Mouse (Mus musculus) hindbrain, embryonic 16.5 days (tissue): ENCODE data around the gene Itpr1. TPM values are rescaled to one million over a fixed set of nuclear protein-coding genes. Genes with fewer than 3 reads are reported as not detected.
A peak's percentile ranks its signal among the peaks of the same experiment; 100 is the strongest.

Experiments
- ATAC-seq: fragments of 200-750 bp; cut with Nextera tagmentation; 2 replicates; pipeline ENCODE4 v1.8.0; 2017; ENCODE audit warnings: moderate TSS enrichment, moderate library complexity
- H3K27ac ChIP-seq: fragments of 300-500 bp; sonication (generic); 2 replicates; pipeline ENCODE4 v1.5.1; 2014; ENCODE audit warnings: low read depth, mild to moderate bottlenecking, control low read depth, low read length, moderate library complexity
- H3K27me3 ChIP-seq: fragments of 300-500 bp; sonication (generic); replicated peaks from 2 replicates; pipeline ENCODE4 v1.6.1; 2014; ENCODE audit warnings: low read length; ENCODE audit not compliant: control insufficient read depth, insufficient read depth
- H3K36me3 ChIP-seq: fragments of 300-500 bp; sonication (generic); 2 replicates; pipeline ENCODE4 v1.6.1; 2014; ENCODE audit warnings: mild to moderate bottlenecking, low read length, moderate library complexity, mixed read lengths; ENCODE audit not compliant: control insufficient read depth, insufficient read depth
- H3K4me1 ChIP-seq: fragments of 300-500 bp; sonication (generic); 2 replicates; pipeline ENCODE4 v1.6.1; 2014; ENCODE audit warnings: low read depth, low read length; ENCODE audit not compliant: control insufficient read depth, insufficient read depth
- H3K4me2 ChIP-seq: fragments of 300-500 bp; sonication (generic); 2 replicates; pipeline ENCODE4 v1.6.1; 2014; ENCODE audit warnings: mild to moderate bottlenecking, low read length, control low read depth, moderate library complexity
- H3K4me3 ChIP-seq: fragments of 300-500 bp; sonication (generic); 2 replicates; pipeline ENCODE4 v1.5.1; 2014; ENCODE audit warnings: mild to moderate bottlenecking, low read length, control low read depth, moderate library complexity
- H3K9ac ChIP-seq: fragments of 300-500 bp; sonication (generic); 2 replicates; pipeline ENCODE4 v1.6.1; 2014; ENCODE audit warnings: low read depth, mild to moderate bottlenecking, control low read depth, low read length, moderate library complexity
- H3K9me3 ChIP-seq: fragments of 300-500 bp; sonication (generic); 2 replicates; pipeline ENCODE4 v1.6.1; 2014; ENCODE audit warnings: mild to moderate bottlenecking, low read length, moderate library complexity; ENCODE audit not compliant: control insufficient read depth
- WGBS: fragments of 180-500 bp; shearing (Covaris S2); extraction: QIAGEN DNeasy Blood & Tissue Kit; methylation state at CpG from one replicate; pipeline ENCODE4 v1.1.7; 2014; 5-methylcytosine and 5-hydroxymethylcytosine counted together
- polyA plus RNA-seq: library from polyadenylated mRNA; unstranded; fragments of >200 nt; fragmentation: Nextera tagmentation; extraction: Ambion mirVana; gene quantifications from 2 replicates; pipeline ENCODE4 v1.2.1, GENCODE M21; 2015

The Itpr1 gene
- polyA plus RNA-seq, 1 experiment from 2014 or later: 5.6 TPM

DNA sequence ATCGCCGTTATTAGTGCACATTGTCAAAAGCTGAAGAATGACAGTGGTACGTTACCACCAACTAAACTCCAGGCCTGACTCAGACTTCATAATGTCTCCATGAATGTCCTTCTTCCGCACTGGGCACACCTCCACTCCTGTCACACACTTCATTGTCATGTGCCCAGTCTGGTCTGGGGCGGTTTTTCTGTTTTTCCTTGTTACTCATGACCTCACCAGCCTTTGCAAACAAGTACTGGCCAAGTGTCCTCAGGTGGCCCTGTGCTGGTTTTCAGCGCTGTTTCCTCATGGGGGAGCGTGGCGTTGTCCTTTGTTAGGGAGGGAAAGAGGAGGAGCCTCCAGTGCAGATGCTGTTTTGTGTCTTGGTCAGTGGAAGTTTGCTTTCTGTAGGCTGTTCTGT lies 200.1 kb downstream of the Itpr1 start:
- H3K9me3 ChIP-seq: no peaks in the 10 kb centered on the region
- H3K4me3 ChIP-seq: no peak overlapping the region
- H3K27me3 ChIP-seq: no peaks in the 10 kb centered on the region
- WGBS: 93% methylated on average over 8 of the region's 8 CpGs
- no peak for ATAC-seq
- no peaks in the 10 kb centered on the region for H3K4me1 ChIP-seq
- no peaks in the 10 kb centered on the region for H3K36me3 ChIP-seq
- H3K27ac ChIP-seq: no peak overlapping the region
- H3K9ac ChIP-seq: no peak overlapping the region
- H3K4me2 ChIP-seq: no peak overlapping the region

GRCm38 (mm10) chr6:108413593-108413992 lies 200.7 kb downstream of the Itpr1 start:
- H3K36me3 ChIP-seq: no peaks in the 10 kb centered on the region
- H3K4me3 ChIP-seq: no peak overlapping the region
- no peaks in the 10 kb centered on the region for H3K9me3 ChIP-seq
- no peak for ATAC-seq
- WGBS: 96% methylated on average over 9 of the region's 9 CpGs
- no peaks in the 10 kb centered on the region for H3K4me1 ChIP-seq
- H3K27ac ChIP-seq: no peak overlapping the region
- no peak overlapping the region for H3K4me2 ChIP-seq
- no peaks in the 10 kb centered on the region for H3K27me3 ChIP-seq
- H3K9ac ChIP-seq: no peak overlapping the region

DNA sequence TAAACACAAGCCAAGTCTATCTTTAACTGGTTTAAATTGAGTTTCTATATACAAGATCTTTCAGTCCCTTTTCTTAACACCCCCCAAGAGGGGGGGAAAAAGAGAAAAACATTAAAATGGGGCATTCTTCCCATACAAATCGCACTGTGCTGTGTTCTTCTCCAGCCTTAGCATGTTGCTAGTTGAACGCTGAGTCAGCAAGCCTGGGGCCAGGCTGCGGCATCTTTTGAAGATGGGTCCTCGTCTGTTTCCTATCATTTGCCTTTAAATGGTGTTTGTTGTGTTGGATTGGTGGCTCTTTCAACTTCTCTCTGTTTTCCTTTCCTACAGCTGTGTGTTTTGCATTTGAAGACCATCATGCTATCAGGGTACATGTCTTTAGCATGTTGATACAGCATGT lies 203.0 kb downstream of the Itpr1 start:
- 86% methylated on average over 4 of the region's 4 CpGs for WGBS
- Histone ChIP-seq H3K4me1 (no peaks in the 10 kb centered on the region), H3K9ac (no peak overlapping the region), H3K27me3 (no peaks in the 10 kb centered on the region), H3K36me3 (no peaks in the 10 kb centered on the region), H3K27ac (no peak overlapping the region), H3K4me2 (no peak overlapping the region), H3K9me3 (no peaks in the 10 kb centered on the region), H3K4me3 (no peak overlapping the region)
- ATAC-seq: no peak

DNA sequence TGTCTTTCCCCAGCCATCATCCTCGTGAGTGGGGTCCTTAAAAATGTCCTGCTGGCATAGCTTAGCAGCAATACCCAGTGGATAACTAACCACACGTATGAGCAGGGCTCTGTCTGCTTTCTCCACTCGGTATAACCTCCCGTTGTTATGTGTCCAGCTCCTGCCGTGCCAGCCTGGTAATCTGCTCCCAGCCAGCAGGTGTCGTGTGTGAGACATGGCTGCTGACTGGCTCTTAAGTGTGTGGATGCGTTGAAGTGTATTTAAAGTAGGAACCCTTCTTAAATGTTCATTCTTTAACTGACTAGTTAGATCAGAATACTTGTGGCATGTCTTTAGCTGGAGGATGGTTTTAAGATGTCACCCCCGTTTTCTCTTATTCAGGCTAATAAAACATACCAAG lies 204.6 kb downstream of the Itpr1 start:
- no peaks in the 10 kb centered on the region for H3K4me1 ChIP-seq
- ATAC-seq: peak; percentile 93
- H3K4me3 ChIP-seq: no peak overlapping the region
- no peak overlapping the region for H3K9ac ChIP-seq
- 30% methylated on average over 8 of the region's 8 CpGs for WGBS
- H3K36me3 ChIP-seq: no peaks in the 10 kb centered on the region
- no peaks in the 10 kb centered on the region for H3K27me3 ChIP-seq
- no peak overlapping the region for H3K4me2 ChIP-seq
- no peaks in the 10 kb centered on the region for H3K9me3 ChIP-seq
- H3K27ac ChIP-seq: no peak overlapping the region

GRCm38 (mm10) chr6:108418218-108418617 lies 205.3 kb downstream of the Itpr1 start:
- Histone ChIP-seq H3K9me3 (no peaks in the 10 kb centered on the region), H3K4me1 (no peaks in the 10 kb centered on the region), H3K36me3 (no peaks in the 10 kb centered on the region), H3K27ac (no peak overlapping the region), H3K9ac (no peak overlapping the region), H3K27me3 (no peaks in the 10 kb centered on the region), H3K4me2 (no peak overlapping the region), H3K4me3 (no peak overlapping the region)
- 96% methylated on average over 7 of the region's 7 CpGs for WGBS
- ATAC-seq: no peak

DNA sequence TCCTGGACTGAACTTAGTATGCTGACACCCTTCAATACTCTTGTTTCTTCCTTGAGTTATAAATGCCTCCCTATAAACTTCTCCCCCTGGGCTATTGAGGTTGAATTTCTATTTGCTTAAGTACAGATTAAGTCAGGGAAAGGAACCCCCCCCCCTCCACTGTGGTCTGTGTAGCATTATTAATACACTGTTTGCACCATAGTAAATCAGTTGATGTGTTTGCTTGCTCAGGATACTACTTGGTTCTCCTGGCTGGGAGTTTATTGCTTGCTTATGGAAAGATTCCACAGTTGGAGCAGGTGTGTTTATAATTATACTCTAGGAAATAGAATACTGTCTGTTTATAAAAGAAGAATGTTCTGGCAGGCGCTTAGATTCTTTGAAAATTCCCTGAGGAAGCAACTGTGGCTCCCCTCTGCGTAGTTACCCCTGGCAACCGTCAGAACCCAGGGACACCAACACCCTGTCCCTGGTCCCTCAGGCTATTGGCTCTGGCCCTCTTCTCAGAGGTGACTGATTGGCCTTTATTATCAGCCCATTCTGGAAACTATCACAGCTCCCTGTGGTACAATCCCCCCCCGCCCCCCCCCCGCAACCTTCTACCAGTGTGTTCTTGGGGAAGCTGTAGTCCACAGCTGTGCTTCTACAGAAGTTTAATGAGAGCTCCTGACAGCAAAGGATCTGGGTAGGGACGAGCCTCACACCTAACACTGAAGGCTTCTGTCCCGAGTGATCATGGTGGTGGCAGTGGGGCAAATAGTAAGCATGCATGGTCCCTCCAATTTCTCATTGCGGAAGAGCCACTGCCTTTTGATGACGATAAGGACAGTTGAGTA lies 212.1 kb downstream of the Itpr1 start:
- Histone ChIP-seq H3K4me1 (peaks cover 11% of the 10 kb centered on the region), H3K27me3 (no peaks in the 10 kb centered on the region), H3K4me3 (no peak overlapping the region), H3K9me3 (no peaks in the 10 kb centered on the region), H3K36me3 (no peaks in the 10 kb centered on the region), H3K9ac (no peak overlapping the region), H3K27ac (no peak overlapping the region), H3K4me2 (no peak overlapping the region)
- WGBS: 37% methylated on average over 9 of the region's 9 CpGs
- peak; percentile 75 for ATAC-seq

DNA sequence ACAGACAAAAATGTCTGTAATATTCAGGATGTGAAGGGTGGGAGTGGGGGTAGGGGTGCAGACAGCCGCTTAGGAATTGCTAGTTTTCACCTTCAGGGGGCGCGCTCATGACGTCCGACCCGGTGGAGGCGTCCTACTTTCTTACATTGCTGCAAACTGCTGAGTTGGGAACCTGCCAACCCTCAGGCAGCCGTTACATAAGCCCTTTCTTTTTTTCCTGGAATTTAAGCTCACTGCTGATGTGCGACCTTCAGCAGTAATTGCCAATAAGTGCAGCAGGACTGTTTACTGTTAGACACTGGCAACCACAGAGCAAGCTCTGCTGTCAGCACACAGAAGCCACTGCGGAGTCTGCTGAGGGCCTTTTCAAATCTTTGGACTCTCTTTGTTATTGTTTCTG lies 213.9 kb downstream of the Itpr1 start:
- Histone ChIP-seq H3K4me2 (peak overlapping the region; percentile 39; the same call in 1 of the 2 replicates), H3K36me3 (no peaks in the 10 kb centered on the region), H3K27ac (peak overlapping the region; percentile 57), H3K27me3 (no peaks in the 10 kb centered on the region), H3K4me3 (no peak overlapping the region), H3K4me1 (peaks cover 11% of the 10 kb centered on the region), H3K9ac (peak overlapping the region; percentile 20; the same call in 1 of the 2 replicates), H3K9me3 (no peaks in the 10 kb centered on the region)
- 10% methylated on average over 10 of the region's 10 CpGs for WGBS
- peak; percentile 89 for ATAC-seq

GRCm38 (mm10) chr6:108428383-108428782 lies 215.5 kb downstream of the Itpr1 start:
- H3K27ac ChIP-seq: no peak overlapping the region
- no peaks in the 10 kb centered on the region for H3K36me3 ChIP-seq
- no peak overlapping the region for H3K9ac ChIP-seq
- H3K27me3 ChIP-seq: no peaks in the 10 kb centered on the region
- no peak overlapping the region for H3K4me2 ChIP-seq
- no peak overlapping the region for H3K4me3 ChIP-seq
- no peaks in the 10 kb centered on the region for H3K9me3 ChIP-seq
- peaks cover 11% of the 10 kb centered on the region for H3K4me1 ChIP-seq
- ATAC-seq: no peak
- 91% methylated on average over 3 of the region's 3 CpGs for WGBS

DNA sequence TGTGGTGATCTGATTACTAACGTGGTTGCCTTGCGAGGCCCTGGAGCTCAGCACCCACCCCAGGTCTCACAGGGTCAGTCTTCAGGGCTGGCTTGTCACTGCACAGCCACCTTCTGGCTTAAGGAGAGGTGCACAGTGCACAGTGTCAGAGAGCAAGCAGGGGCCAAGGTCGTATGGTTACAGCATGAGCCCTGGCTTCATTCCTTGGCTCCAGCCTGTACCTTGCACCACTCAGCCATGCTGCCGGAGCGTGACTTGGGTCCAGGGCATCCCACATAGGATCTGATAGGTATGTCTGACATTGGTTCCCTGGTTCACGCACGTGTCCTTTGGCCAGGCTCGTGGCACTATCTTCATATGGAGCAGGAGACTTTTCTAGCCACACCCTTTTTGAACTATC lies 217.1 kb downstream of the Itpr1 start:
- 90% methylated on average over 8 of the region's 8 CpGs for WGBS
- Histone ChIP-seq H3K27ac (no peak overlapping the region), H3K9me3 (no peaks in the 10 kb centered on the region), H3K36me3 (no peaks in the 10 kb centered on the region), H3K4me2 (no peak overlapping the region), H3K27me3 (no peaks in the 10 kb centered on the region), H3K4me1 (peaks cover 8% of the 10 kb centered on the region), H3K9ac (no peak overlapping the region), H3K4me3 (no peak overlapping the region)
- no peak for ATAC-seq
